Mouse (Mus musculus): ENCODE measurements around the gene Ube2o. TPM values are rescaled to one million over a fixed set of nuclear protein-coding genes. Genes with fewer than 3 reads are reported as not detected.

The Ube2o gene
- total RNA-seq, 1 experiment from 2014 or later = 21.9 TPM

DNA sequence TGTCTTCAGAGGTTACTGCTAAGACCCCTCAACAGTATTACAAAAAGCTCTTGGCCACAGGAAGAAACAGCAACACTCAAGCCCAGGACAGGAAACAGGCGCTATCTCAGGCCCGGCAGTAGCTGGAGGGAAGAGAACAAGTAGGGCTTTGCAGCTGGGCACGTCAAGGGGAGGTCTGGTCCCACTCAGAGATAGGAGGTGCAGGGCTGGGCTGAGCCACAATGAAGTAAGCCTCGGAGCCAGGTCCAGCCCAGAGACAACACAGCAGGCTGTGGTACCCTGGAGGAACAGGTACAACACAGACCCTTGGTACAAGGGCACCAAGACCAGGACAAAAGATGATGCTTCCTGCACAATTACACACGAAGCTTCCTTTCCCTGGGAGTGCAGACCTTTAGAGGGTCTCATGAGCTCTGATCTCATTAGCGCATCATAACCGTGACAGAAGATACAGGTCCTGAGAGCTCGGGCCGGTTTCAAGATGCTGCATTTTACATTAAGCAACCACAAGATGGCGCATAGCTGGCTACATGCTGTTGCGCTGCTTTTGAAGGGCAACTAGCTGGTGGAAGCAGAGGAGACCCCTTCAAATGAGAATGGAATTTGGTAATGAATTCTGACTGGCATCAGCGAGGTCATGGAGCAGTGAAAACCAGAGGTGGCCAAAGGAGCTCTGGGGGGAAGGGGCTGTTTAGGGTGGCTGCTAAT is 26.9 kb downstream of the Ube2o start:
- 0 out of 2 replicates have a peak, but pooled peaks have one; percentile 55 for ATAC-seq (replicated peaks; ENCODE audit: insufficient number of reproducible peaks, low FRiP score, low TSS enrichment, poor library complexity, severe bottlenecking)

DNA sequence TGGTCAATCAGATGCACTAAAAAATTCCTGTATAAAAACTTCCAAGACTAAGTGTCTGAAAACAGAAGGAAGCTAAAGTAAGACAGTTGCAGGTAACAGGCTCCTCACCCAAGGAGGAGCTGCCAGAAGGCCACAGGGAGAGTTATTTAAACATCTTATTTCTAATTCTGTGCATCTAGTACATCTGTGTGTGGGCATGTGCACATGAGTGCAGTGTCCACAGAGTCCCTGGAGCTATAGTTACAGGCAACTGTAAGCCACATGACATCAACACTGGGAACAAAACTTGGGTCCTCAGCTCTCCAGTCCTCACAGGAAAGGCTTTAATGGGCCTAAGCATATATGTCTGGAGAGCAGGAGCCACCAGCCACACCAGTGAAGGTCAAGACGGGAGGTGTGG is 29.1 kb downstream of the Ube2o start:
- no peak for ATAC-seq (replicated peaks; ENCODE audit: insufficient number of reproducible peaks, low FRiP score, low TSS enrichment, poor library complexity, severe bottlenecking)

GRCm38 (mm10) chr11:116550748-116551147 is 30.5 kb downstream of the Ube2o start:
- no peak for ATAC-seq (replicated peaks; ENCODE audit: insufficient number of reproducible peaks, low FRiP score, low TSS enrichment, poor library complexity, severe bottlenecking)

DNA sequence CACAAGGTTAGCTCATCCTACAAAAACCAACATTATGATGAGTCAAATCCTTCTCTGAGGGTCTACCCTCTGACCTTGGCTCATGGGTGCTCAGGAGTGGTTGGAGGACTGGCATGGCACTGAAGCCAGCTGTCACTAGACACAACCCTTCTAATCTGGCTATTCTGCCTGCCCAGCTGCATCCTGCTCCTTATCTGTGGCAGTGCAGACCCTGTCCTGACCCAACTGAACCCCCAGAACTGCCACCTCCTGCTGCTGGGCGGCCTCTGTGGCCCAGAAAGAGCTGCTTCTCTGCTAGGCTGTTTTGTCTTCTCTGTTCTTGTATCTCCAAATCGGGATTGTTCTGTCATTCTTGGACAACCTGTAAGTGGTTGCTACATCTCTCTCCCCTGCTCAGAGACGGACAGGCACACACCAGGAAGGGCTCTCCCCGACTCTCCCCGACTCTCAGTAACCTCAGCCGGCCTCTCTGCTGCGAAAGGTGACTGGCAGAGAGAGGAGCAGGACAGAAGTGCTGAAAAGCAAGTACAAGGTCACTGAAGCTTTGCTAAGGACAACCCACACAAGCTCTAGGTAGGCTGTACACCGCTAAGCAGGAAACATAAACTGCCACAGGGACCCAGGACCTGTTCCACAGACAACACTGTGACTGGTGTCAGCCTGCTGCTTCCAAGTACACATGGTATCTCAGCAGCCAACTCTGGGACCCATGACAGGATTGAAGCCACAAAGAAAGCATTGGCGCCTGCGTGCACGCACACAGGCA is 31.8 kb downstream of the Ube2o start:
- ATAC-seq (replicated peaks; ENCODE audit: insufficient number of reproducible peaks, low FRiP score, low TSS enrichment, poor library complexity, severe bottlenecking) = no peak

GRCm38 (mm10) chr11:116548780-116549179 is 32.5 kb downstream of the Ube2o start:
- ATAC-seq (replicated peaks; ENCODE audit: insufficient number of reproducible peaks, low FRiP score, low TSS enrichment, poor library complexity, severe bottlenecking) = no peak

GRCm38 (mm10) chr11:116547296-116548060 is 33.8 kb downstream of the Ube2o start:
- no peak for ATAC-seq (replicated peaks; ENCODE audit: insufficient number of reproducible peaks, low FRiP score, low TSS enrichment, poor library complexity, severe bottlenecking)

DNA sequence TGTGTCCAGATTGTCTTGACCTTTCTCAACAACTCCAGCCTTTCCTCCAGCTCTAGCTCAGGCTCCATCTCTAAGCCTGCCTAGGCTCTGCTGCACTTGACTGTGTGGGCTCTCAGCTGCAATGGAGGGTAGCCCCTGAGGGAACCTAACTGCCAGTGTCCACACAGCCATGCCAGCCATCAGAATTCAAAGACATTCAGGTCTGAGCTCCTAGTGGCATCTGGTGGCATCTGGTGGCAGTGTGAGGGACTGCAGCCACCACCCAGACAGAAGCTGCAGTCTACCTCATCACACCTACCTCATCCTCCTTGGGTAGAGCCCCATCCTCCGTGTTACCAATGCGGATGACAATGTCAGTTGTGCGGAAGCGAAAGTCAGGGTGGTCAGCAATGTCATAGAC is 38.1 kb downstream of the Ube2o start:
- ATAC-seq (replicated peaks; ENCODE audit: insufficient number of reproducible peaks, low FRiP score, low TSS enrichment, poor library complexity, severe bottlenecking) = no peak

DNA sequence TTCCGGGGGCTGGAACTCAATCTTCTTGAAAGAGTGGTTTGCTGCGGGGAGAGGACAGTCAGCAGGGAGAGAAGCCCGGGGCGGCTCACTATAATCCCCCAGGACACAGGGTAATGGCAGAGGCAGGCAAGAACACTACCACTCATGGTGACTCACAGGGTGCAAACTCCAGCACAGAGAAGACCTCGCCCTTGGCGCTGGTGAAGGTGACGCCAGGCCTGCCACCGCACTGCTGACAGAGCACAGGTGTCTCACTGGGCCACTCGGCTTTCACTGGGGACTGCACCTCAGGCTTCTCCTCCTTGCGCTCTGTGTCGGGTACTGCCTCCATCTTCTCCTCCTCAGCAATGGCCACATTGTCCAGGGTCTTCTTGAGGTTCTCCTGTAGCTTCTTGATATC is 40.1 kb downstream of the Ube2o start:
- ATAC-seq (replicated peaks; ENCODE audit: insufficient number of reproducible peaks, low FRiP score, low TSS enrichment, poor library complexity, severe bottlenecking) = no peak

DNA sequence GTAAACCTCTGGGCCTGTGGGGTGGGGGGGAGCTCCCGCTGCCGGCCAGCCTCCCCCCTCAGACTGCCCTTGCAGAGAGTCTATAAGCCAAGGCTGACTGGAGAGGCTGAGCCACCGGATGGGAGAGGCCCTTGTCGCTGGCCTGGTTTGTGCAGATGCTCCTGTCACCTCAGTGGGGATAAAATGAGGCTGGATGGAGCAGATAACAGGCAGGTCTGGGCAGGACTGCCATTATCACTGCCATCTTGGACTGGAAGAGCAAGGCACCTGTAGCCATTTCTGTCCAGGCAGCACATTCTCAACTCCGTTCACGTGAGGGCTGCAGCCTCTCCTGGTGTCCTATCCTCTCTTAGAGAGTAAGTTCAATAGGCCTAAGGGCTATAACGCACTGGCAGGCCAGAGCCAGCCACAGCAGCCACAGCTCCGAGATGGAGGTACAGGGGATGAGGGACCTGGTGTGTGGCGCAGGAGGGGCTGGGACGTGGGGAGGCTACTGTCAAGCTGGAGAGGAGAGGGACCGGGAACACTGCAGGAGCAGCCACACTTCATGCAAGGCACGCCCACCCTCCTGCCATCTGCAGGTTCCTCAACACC is 43.0 kb downstream of the Ube2o start:
- no peak for ATAC-seq (replicated peaks; ENCODE audit: insufficient number of reproducible peaks, low FRiP score, low TSS enrichment, poor library complexity, severe bottlenecking)

DNA sequence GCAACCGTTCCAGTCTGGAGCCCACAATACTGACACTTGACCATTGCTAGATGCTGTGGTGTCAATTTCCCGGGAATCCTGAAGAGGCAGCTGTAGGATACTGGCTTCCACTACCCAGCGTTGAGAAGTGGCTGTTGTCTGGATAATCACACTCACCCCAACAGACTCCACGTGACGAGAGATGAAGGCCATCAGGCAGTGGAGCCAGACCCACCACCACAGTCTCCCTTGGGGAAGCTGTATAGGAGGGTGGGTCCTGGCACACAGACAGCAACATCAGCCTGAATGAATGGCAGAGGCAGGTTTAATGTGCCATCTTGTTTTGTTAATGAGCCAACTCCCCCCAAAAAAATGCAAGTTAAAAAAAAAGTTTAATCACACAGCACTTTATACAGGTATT is 43.9 kb downstream of the Ube2o start:
- no peak for ATAC-seq (replicated peaks; ENCODE audit: insufficient number of reproducible peaks, low FRiP score, low TSS enrichment, poor library complexity, severe bottlenecking)

GRCm38 (mm10) chr11:116536685-116537084 is 44.6 kb downstream of the Ube2o start:
- ATAC-seq (replicated peaks; ENCODE audit: insufficient number of reproducible peaks, low FRiP score, low TSS enrichment, poor library complexity, severe bottlenecking) = no peak

DNA sequence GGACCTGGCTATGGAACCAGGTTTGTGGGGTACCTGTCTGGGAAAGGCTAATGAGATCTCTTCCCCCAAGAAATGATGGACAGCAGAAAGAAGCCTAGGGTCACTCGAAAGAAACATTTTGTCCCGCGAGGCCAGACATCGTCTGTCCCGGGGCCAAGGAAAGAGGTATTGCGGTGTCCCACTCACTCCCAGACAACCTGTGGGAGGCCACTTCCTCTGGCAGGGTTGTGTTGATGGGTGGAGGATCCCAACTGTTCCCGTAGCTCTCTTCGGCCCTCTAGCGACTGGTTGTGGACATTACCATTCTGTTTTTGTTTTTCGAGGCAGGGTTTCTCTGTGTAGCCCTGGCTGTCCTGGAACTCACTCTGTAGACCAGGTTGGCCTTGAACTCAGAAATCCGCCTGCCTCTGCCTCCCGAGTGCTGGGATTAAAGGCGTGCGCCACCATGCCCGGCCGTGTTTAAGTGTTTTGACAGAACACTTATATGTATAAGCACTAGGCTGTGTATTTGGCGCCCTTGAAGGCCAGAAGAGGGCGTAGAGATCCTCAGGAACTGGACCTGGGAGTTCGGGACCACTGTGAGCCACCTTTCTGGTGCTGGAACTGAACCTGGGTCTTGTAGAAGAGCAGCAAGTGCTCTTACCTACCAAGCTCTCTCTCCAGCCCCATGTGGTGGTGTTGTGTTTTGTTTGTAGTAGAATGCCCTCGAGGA is 46.9 kb downstream of the Ube2o start:
- ATAC-seq (replicated peaks; ENCODE audit: insufficient number of reproducible peaks, low FRiP score, low TSS enrichment, poor library complexity, severe bottlenecking) = 0 out of 2 replicates have a peak, but pooled peaks have one; percentile 41

GRCm38 (mm10) chr11:116533341-116534153 is 47.7 kb downstream of the Ube2o start:
- ATAC-seq (replicated peaks; ENCODE audit: insufficient number of reproducible peaks, low FRiP score, low TSS enrichment, poor library complexity, severe bottlenecking) = no peak

DNA sequence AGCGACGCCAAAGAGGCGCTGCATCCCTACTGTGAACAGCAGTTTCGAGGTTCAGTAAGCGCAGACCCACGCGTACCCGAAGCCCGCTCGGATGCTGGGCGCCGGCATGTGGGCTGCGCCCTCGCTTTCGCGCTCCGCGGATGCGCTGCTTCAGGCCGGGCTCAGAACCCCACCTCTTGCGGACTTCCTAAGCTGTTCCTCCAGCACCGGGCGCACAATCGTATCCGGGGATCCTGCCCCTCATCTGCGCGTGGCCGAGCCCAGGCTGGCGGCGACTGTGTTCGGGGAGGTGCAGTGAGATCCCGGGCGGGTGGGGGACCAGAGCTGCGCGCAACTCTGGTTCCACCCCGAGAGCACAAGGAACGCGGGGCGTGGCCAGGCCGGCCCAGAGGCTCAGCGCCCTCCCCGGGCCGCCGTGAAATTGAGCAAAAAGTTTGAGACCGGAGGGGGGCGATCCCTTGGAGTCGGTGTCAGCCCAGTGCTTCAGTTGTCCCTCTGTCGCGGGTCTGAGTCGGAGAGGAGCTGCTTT is 48.4 kb downstream of the Ube2o start:
- no peak for ATAC-seq (replicated peaks; ENCODE audit: insufficient number of reproducible peaks, low FRiP score, low TSS enrichment, poor library complexity, severe bottlenecking)

- no peak for ATAC-seq (replicated peaks; ENCODE audit: insufficient number of reproducible peaks, low FRiP score, low TSS enrichment, poor library complexity, severe bottlenecking)
These were observed 48.9 kb downstream of the Ube2o start for GRCm38 (mm10) chr11:116532262-116532809.

DNA sequence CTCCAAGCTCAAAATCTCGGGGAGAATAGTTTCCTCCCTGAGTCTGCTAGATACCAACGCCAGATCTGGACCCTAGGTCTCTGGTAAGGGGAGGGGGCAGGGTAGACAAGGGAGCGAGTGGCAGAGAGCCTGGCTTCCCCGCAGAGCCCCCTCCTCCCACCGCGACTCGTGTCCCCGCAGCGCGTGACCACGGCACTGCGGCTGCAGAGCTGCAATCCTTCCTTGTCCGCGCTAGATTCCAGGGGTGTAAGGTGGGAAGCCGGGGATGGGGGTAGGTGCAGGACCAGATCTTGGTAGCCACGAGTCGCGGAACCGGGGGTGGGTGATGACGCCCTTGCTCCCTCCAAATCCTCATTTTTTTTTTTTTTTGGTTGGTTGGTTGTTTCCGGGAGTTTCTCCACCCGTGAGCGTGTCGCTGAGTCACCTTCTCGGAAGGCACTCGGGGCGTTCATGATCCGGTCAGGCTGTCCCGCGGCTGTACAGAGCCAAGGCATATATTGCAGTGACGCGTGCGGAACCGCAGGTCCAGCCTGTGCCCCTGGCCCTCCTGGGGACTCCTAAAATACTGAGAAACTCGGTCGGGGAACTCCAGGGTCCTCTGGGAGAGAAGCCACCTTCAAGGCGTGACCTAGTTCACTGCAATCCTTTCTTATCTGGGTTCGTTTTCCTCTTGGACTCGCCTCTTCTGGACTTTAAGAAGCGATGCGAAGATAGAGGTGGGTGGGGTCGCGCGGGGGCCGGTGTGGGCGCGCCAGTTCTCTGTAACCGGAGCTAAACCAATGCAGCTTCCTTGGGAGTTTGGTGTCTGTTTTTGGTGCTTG is 49.7 kb downstream of the Ube2o start:
- ATAC-seq (replicated peaks; ENCODE audit: insufficient number of reproducible peaks, low FRiP score, low TSS enrichment, poor library complexity, severe bottlenecking) = no peak

All from monocyte, adult 5-6 weeks (primary cell).